Mouse (Mus musculus): Measurements from ENCODE around the gene Plscr3. TPM values are rescaled to one million over a fixed set of nuclear protein-coding genes. Genes with fewer than 3 reads are reported as not detected.
A peak's percentile ranks its signal among the peaks of the same experiment; 100 is the strongest.
"Not testable (repeated sequence)": the region's sequence is repeated elsewhere in the genome, so short reads cannot be mapped to it uniquely, and the experiment has no call there.

Plscr3 gene
- polyA plus RNA-seq, 1 experiment from 2014 or later: 132 TPM

- Histone ChIP-seq H3K27ac (no peak overlapping the region), H3K4me2 (no peak overlapping the region), H3K9me3 (no peaks in the 10 kb centered on the region), H3K36me3 (peaks cover 50% of the 10 kb centered on the region), H3K4me1 (peaks cover 34% of the 10 kb centered on the region), H3K4me3 (no peak overlapping the region), H3K27me3 (no peaks in the 10 kb centered on the region), H3K9ac (no peak overlapping the region)
- ATAC-seq (ENCODE audit: insufficient number of reproducible peaks, low FRiP score, low TSS enrichment, low read depth): no peak
- WGBS: 88% methylated on average over 15 of the region's 15 CpGs
These were observed 3.7 kb downstream of the Plscr3 start for GRCm38 (mm10) chr11:69849884-69850283.

GRCm38 (mm10) chr11:69850754-69851153, 4.6 kb downstream of the Plscr3 start:
- H3K4me3 ChIP-seq: no peak overlapping the region

GRCm38 (mm10) chr11:69853994-69854393, 7.8 kb downstream of the Plscr3 start:
- H3K27ac ChIP-seq: no peak overlapping the region
- 65% methylated on average over 7 of the region's 7 CpGs for WGBS

More at GRCm38 (mm10) chr11:69850754-69851153, 4.6 kb downstream of the Plscr3 start:
- WGBS: 66% methylated on average over 8 of the region's 8 CpGs
- Histone ChIP-seq H3K9ac (no peak overlapping the region), H3K27ac (no peak overlapping the region), H3K9me3 (no peaks in the 10 kb centered on the region), H3K27me3 (0 out of 2 replicates have a peak, but pooled peaks cover 4% of the 10 kb centered on the region), H3K4me1 (peaks cover 36% of the 10 kb centered on the region), H3K36me3 (peaks cover 50% of the 10 kb centered on the region), H3K4me2 (no peak overlapping the region)
- ATAC-seq (ENCODE audit: insufficient number of reproducible peaks, low FRiP score, low TSS enrichment, low read depth): no peak

GRCm38 (mm10) chr11:69854680-69855079, 8.5 kb downstream of the Plscr3 start:
- Histone ChIP-seq H3K27me3 (peaks cover 28% of the 10 kb centered on the region), H3K27ac (no peak overlapping the region), H3K4me2 (no peak overlapping the region), H3K9ac (no peak overlapping the region), H3K9me3 (no peaks in the 10 kb centered on the region), H3K4me1 (peaks cover 24% of the 10 kb centered on the region), H3K36me3 (peaks cover 26% of the 10 kb centered on the region), H3K4me3 (no peak overlapping the region)
- no peak for ATAC-seq (ENCODE audit: insufficient number of reproducible peaks, low FRiP score, low TSS enrichment, low read depth)
- WGBS: 80% methylated on average over 10 of the region's 10 CpGs

More at GRCm38 (mm10) chr11:69853994-69854393, 7.8 kb downstream of the Plscr3 start:
- no peak for ATAC-seq (ENCODE audit: insufficient number of reproducible peaks, low FRiP score, low TSS enrichment, low read depth)
- Histone ChIP-seq H3K4me1 (peaks cover 24% of the 10 kb centered on the region), H3K36me3 (peaks cover 33% of the 10 kb centered on the region), H3K9me3 (no peaks in the 10 kb centered on the region), H3K4me3 (no peak overlapping the region), H3K9ac (no peak overlapping the region), H3K27me3 (peaks cover 21% of the 10 kb centered on the region), H3K4me2 (no peak overlapping the region)

- no peak for ATAC-seq (ENCODE audit: insufficient number of reproducible peaks, low FRiP score, low TSS enrichment, low read depth)
- WGBS: 23% methylated on average over 16 of the region's 16 CpGs
- H3K27ac ChIP-seq: no peak overlapping the region
These were observed 9.2 kb downstream of the Plscr3 start for GRCm38 (mm10) chr11:69855347-69855746.

GRCm38 (mm10) chr11:69858113-69858998, 12.2 kb downstream of the Plscr3 start, which contains the start of gene Tnk1:
TSS of gene Tnk1 (minus strand) at chr11:69858730.
- peaks cover 31% of the 10 kb centered on the region for H3K27me3 ChIP-seq
- H3K4me1 ChIP-seq: peaks cover 18% of the 10 kb centered on the region
- H3K9ac ChIP-seq: no peak within 1 kb of the TSS
- peak within 1 kb of the TSS; percentile 24 for H3K4me3 ChIP-seq
- WGBS: 19% methylated on average over 30 of the region's 30 CpGs
- peak within 1 kb of the TSS; percentile 26 for H3K4me2 ChIP-seq
- ATAC-seq (ENCODE audit: insufficient number of reproducible peaks, low FRiP score, low TSS enrichment, low read depth): no peak
- peak within 1 kb of the TSS; percentile 34 for H3K27ac ChIP-seq
- H3K9me3 ChIP-seq: no peaks in the 10 kb centered on the region
- no peaks in the 10 kb centered on the region for H3K36me3 ChIP-seq

More at GRCm38 (mm10) chr11:69855347-69855746, 9.2 kb downstream of the Plscr3 start:
- Histone ChIP-seq H3K4me2 (peak overlapping the region; percentile 31), H3K27me3 (peaks cover 31% of the 10 kb centered on the region), H3K9me3 (no peaks in the 10 kb centered on the region), H3K4me1 (peaks cover 23% of the 10 kb centered on the region), H3K4me3 (no peak overlapping the region), H3K36me3 (peaks cover 20% of the 10 kb centered on the region), H3K9ac (no peak overlapping the region)

- H3K4me3 ChIP-seq; H3K4me1 ChIP-seq; H3K4me2 ChIP-seq; H3K27ac ChIP-seq; H3K9ac ChIP-seq; ATAC-seq (ENCODE audit: insufficient number of reproducible peaks, low FRiP score, low TSS enrichment, low read depth); H3K36me3 ChIP-seq; H3K9me3 ChIP-seq: not testable (repeated sequence)
- WGBS: 74% methylated on average over 3 of the region's 3 CpGs
- H3K27me3 ChIP-seq: peaks cover 13% of the 10 kb centered on the region
These were observed 17.6 kb downstream of the Plscr3 start for GRCm38 (mm10) chr11:69863729-69864128.

- no peaks in the 10 kb centered on the region for H3K9me3 ChIP-seq
- H3K4me1 ChIP-seq: peaks cover 4% of the 10 kb centered on the region; the same call in 1 of the 2 replicates
- no peak overlapping the region for H3K4me2 ChIP-seq
- peaks cover 7% of the 10 kb centered on the region; the same call in 1 of the 2 replicates for H3K27me3 ChIP-seq
- H3K27ac ChIP-seq: no peak overlapping the region
- no peaks in the 10 kb centered on the region for H3K36me3 ChIP-seq
- ATAC-seq (ENCODE audit: insufficient number of reproducible peaks, low FRiP score, low TSS enrichment, low read depth): no peak
- WGBS: 48% methylated on average over 8 of the region's 8 CpGs
- no peak overlapping the region for H3K4me3 ChIP-seq
- no peak overlapping the region for H3K9ac ChIP-seq
These were observed 18.1 kb downstream of the Plscr3 start for GRCm38 (mm10) chr11:69864138-69864860.

- 78% methylated on average over 9 of the region's 9 CpGs for WGBS
- no peaks in the 10 kb centered on the region for H3K9me3 ChIP-seq
- no peaks in the 10 kb centered on the region for H3K36me3 ChIP-seq
- H3K4me3 ChIP-seq: no peak overlapping the region
- H3K4me2 ChIP-seq: no peak overlapping the region
- no peak overlapping the region for H3K27ac ChIP-seq
- no peak overlapping the region for H3K9ac ChIP-seq
- H3K27me3 ChIP-seq: no peaks in the 10 kb centered on the region
- no peak for ATAC-seq (ENCODE audit: insufficient number of reproducible peaks, low FRiP score, low TSS enrichment, low read depth)
- H3K4me1 ChIP-seq: peaks cover 4% of the 10 kb centered on the region; the same call in 1 of the 2 replicates
These were observed 19.4 kb downstream of the Plscr3 start for GRCm38 (mm10) chr11:69865561-69865960.

GRCm38 (mm10) chr11:69867335-69867734, 21.2 kb downstream of the Plscr3 start:
- Histone ChIP-seq H3K4me1 (peaks cover 4% of the 10 kb centered on the region; the same call in 1 of the 2 replicates), H3K36me3 (no peaks in the 10 kb centered on the region), H3K4me2 (no peak overlapping the region), H3K27me3 (no peaks in the 10 kb centered on the region), H3K4me3 (no peak overlapping the region), H3K9ac (no peak overlapping the region), H3K9me3 (no peaks in the 10 kb centered on the region), H3K27ac (no peak overlapping the region)
- WGBS: 72% methylated on average over 9 of the region's 9 CpGs
- ATAC-seq (ENCODE audit: insufficient number of reproducible peaks, low FRiP score, low TSS enrichment, low read depth): no peak

GRCm38 (mm10) chr11:69870289-69871069, 24.3 kb downstream of the Plscr3 start:
- H3K4me1 ChIP-seq: 0 out of 2 replicates have a peak, but pooled peaks cover under 1% of the 10 kb centered on the region
- 81% methylated on average over 2 of the region's 2 CpGs for WGBS
- no peak overlapping the region for H3K4me2 ChIP-seq
- ATAC-seq (ENCODE audit: insufficient number of reproducible peaks, low FRiP score, low TSS enrichment, low read depth): no peak
- no peak overlapping the region for H3K27ac ChIP-seq
- H3K4me3 ChIP-seq: no peak overlapping the region
- no peaks in the 10 kb centered on the region for H3K27me3 ChIP-seq
- no peak overlapping the region for H3K9ac ChIP-seq
- H3K36me3 ChIP-seq: no peaks in the 10 kb centered on the region
- H3K9me3 ChIP-seq: no peaks in the 10 kb centered on the region
